Mouse (Mus musculus): Measurements from ENCODE around the gene Rabep1. TPM values are rescaled to one million over a fixed set of nuclear protein-coding genes. Genes with fewer than 3 reads are reported as not detected.

Rabep1 gene
- total RNA-seq, 2 experiments from 2014 or later, result 124 to 125 TPM

DNA sequence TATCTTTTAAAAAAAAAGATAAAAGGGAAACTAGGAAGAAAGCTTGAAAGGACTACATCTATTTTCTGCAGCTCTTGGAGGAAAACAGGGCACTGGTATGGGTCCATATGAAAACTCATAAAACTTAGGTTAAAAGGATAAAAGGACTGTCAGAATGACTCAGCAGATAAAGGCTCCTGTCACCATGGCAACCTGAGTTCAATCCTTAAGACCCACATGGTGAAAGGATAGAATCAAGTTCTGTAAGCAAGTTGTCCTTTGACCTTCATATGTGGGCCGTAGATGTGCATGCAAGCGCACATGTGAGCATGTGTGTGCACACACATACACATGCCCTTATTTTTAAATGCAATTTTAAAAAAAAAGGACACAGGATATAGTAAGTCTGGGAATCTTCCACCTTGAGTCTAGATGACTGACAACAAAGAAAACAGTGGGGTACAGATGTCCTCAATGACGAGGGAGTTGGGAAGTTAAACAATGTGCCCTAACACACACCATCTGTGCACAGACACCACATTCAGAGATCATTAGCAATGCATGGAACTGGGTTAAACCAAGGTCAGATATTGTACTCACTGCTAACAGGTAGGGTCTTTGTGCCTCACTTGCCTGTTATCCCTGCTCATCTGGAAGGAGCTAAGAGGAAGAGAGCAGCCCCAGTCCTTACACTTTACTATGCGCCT is 119.8 kb downstream of the Rabep1 start:
- DNase-seq (ENCODE audit: low spot score in 2 of 2), result no peak
- intact Hi-C loops (cut with DNase I), result no loop called here

DNA sequence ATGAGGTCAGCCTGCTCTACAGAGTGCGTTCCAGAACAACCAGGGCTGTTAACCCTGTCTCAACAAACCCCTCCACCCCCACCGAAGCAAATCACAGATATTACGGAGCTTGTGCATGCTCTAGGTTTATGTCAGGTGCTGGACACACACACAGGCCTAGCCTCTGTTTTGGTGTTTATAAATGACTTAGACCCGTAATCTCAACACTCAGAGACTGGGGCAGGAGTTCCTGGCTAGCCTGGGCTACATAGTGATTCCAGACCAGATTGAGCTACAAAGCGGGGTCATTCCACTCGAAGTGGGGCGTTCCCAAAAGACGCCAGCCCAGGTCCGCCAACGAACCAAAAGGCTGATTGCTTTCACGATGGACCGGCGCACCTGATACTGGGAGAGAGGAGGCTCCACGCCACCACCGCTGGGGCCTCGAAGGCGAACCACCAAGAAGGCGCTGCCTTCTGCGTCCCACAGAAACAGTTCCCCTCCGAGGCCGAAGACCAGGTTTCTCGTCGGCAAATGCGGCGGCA is 124.8 kb downstream of the Rabep1 start:
- DNase-seq (ENCODE audit: low spot score in 2 of 2), result no peak
- intact Hi-C loops (cut with DNase I), result no loop called here

DNA sequence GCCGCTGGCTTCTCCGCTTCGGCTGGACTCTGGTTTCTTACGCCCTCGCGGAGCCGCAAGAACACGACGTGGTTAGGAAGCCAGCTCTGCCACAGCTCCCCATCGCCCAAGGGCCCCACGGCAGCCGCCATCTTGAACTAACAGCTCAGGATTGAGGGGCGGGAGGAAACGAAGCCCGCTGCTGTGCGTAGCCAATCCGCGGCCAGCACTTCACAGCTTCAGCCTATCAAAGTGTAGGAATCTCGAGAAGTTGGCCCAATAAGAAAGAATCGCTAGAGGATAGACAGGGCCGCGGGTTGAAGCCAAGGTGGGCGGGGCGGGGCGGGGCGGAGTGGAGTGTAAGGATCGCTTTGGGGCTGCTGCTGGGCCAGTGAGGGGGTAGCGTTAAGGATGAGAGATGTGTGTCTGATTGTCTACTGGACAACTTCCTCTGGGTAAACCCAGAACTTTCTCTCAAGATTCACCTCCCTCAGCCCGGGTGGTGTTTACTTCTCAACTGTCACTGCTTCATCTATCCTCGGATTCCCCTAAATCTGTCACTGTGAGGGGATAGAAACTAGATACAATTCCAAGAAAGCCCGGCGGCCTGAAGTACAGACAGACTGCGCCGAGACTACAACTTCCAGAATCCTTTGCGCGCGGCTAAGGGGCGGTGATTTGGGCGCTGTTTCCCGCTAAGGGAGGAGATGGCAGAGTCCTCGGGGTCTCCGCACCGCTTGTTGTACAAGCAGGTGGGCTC is 125.4 kb downstream of the Rabep1 start, which contains the start of the genes Nup88 and Rpain:
Nup88 (minus strand) TSS at position 153 of the 739 bp plus-strand sequence.
Rpain (plus strand) TSS at position 393 of the 739 bp plus-strand sequence.
- intact Hi-C loops (cut with DNase I), result no loop called here
- peak; percentile 92 to 95 for DNase-seq (ENCODE audit: low spot score in 2 of 2)

DNA sequence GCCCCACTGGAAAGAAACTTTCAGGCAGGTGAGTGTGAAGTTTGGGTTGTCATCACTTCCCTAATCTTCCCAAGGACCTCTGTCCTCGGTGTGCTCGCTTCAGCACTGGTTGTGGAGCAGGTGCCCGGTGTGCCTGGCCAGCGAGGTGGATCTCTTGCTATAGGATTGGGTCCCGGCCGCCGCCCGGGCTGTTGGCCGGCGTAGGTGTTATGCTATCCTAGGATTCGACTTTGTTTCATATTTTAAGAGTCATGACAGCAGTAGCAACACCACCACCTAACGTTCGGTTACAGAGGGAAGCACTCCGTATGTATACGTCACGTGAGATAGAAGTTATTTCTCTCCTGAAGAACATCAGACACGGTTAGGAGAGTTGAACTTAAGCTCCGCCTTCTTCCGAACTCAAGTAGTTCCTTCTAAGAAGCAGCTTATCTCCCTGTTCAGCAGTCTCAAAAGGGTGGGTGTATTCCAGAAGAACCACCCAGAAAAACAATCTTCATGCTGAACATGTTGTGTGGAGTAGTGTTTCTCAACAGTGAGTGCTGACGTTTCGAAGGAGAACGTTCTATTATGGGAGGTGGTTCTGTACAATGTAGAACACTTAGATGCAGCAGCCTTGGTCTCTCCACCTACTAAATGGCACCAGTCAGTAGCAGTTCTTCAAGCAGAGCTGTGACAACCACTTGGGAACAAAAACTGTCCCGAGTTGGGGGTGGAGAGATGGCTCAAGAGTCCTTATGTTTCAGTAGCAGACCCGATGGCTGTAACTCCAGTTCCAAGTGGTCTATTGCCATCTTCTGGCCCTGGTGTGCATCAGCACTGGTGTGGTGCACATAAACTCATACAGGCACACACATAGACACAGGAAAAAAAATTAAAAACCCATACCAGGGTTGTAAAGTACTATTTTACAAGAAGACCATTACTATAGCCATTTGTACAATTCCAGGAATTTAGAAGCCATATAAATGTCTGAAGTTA is 126.3 kb downstream of the Rabep1 start:
- no peak for DNase-seq (ENCODE audit: low spot score in 2 of 2)
- intact Hi-C loops (cut with DNase I), result no loop called here

DNA sequence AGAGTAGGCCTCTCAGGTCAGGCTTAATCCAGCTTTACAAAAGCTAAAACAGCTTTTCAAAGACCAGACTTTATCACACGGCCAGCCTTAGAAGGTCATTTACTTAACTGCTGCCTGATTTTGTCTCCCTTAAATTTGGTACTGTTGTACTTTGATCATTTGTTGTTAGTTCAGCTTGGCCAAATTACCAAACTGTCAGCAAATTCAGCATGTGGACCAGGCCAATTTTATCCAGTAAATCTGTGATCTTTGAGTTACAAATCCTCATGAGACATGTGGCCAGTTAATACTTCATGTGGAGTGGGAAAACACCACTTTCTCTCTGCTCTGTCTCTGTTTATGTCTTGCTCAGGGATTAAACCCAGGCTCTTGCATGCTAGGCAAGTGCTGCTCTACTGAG is 128.0 kb downstream of the Rabep1 start:
- no peak for DNase-seq (ENCODE audit: low spot score in 2 of 2)
- intact Hi-C loops (cut with DNase I), result no loop called here

DNA sequence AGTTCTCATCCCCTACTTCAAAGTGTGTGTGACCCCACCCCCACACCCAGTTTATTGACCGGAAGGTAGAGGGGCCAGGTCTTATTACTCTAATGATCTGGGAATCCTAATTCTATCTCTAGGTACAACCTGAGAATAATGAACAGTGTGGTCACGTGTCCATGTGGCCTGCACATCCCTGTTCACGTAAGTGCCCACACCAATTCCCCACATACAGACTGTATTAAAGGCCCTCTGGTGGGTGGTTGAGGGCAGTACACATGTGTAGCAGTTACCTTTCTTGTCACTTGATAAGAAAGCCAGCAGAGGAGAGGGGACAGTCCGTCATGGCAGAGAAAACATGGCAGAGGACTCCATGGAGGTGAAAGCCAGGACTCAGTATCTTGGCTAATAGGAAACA is 129.4 kb downstream of the Rabep1 start:
- intact Hi-C loops (cut with DNase I), result no loop called here
- no peak for DNase-seq (ENCODE audit: low spot score in 2 of 2)

DNA sequence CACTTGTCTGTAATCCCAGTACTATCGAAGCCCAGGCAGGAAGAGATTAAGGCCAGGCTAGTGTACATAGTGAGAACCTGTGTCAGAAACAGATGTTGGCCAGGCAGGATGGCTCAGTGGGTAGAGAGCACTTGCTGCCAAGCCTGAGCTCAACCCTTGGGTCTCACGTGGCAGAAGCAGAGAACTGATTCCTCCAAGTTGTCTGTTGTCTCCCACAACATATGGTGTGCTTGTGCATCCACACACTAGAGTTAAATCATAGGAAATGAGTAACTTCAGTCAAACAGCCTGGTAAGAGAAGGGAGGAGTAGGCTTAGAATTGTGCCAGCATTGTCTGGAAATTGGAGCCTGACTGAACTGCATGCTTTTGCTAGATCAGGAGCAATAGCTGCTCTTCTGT is 130.6 kb downstream of the Rabep1 start:
- intact Hi-C loops (cut with DNase I), result no loop called here

DNA sequence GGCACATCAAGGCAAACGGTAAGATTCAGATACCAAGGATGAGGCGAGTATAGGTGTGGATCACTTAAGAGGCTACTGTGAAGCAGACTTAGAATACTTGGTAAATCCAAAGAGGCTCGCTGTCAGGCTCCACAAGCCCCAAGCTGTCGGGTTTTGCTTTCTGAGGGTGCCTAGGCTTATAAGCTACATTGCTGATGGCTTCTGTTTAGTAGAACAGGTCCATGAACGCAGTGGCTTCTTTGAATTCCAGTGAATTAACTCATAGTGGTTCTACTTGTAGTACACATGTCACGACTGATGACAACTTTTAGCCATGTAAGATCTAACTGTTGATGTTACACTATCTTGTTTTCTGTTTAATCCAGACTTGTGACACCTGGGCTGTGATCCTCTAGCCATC is 132.7 kb downstream of the Rabep1 start:
- DNase-seq (ENCODE audit: low spot score in 2 of 2), result no peak

More for the DNA sequence above, 130.6 kb downstream of the Rabep1 start:
- peak; percentile 25 to 28 for DNase-seq (ENCODE audit: low spot score in 2 of 2)

DNA sequence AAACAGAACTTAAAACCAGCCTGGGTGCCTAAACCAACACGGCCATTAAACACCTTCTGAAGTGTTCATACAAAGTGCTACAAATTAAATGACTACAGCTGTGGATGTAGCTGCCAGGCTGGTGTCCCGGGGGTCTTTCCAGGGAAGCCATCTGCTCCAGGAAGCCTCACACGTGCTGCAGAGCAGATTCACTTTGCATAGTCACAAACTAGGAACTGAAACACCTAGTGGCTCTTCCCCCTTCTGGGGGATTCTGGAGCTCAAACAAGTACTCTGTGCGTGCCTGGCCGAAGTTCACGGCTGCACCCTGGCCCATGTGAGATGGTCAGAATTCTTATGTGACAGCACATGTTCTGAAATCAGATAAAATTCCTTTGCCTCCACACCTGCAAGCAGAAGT is 135.7 kb downstream of the Rabep1 start:
- no peak for DNase-seq (ENCODE audit: low spot score in 2 of 2)
- intact Hi-C loops (cut with DNase I), result no loop called here

More for the DNA sequence above, 132.7 kb downstream of the Rabep1 start:
- intact Hi-C loops (cut with DNase I), result no loop called here

DNA sequence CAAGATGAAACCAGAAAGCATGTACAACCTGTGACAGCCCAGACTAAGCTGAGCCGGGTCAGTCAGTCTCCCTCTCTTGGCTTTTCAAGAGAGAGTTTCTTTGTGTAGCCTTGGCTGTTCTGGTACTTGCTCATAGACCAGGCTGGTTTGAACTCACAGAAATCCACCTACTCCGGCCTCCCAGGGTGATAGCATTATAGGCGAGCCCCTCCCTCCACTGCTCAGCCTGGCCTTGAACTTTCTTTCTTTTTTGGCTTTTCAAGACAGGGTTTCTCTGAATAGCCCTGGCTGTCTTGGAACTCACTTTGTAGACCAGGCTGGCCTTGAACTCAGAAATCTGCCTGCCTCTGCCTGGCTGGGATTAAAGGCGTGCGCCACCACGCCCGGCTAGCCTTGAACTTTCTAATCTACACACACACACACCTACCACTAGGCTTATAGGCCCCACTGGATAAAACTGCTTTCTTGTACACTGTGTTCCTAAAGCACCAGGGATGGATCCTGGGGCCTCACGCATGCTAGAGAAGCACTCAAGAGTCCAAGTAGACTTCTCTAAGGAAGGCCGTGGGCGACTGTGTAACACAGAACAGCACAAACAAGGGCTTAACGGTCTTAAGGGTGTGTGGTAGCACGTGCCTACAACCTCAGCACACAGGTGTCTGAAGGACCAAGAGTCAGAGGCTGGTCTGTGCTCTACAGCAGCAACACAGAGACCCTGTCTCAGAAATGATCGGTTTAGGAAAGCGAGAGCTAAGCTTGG is 136.4 kb downstream of the Rabep1 start:
- DNase-seq (ENCODE audit: low spot score in 2 of 2), result no peak
- intact Hi-C loops (cut with DNase I), result no loop called here

DNA sequence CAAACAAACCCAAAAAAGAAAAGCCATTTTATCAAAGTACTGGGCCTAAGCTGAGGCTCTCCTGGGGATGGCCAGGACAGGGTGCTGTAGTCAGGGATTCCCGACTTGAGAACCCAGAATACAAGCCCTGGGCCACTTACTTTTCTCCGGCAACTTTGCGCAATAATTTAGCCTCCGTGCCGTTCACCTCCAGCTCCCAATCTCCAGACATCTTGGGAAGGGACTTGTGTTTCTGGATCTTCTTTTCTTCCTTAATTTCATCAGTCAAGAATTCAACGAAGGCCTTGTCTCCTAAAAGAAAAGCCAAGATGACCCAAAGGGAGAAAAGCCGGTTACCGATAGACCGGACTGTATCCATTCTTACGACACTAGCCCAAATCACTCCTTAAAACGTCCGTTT is 137.5 kb downstream of the Rabep1 start:
- intact Hi-C loops (cut with DNase I), result no loop called here
- DNase-seq (ENCODE audit: low spot score in 2 of 2), result no peak

DNA sequence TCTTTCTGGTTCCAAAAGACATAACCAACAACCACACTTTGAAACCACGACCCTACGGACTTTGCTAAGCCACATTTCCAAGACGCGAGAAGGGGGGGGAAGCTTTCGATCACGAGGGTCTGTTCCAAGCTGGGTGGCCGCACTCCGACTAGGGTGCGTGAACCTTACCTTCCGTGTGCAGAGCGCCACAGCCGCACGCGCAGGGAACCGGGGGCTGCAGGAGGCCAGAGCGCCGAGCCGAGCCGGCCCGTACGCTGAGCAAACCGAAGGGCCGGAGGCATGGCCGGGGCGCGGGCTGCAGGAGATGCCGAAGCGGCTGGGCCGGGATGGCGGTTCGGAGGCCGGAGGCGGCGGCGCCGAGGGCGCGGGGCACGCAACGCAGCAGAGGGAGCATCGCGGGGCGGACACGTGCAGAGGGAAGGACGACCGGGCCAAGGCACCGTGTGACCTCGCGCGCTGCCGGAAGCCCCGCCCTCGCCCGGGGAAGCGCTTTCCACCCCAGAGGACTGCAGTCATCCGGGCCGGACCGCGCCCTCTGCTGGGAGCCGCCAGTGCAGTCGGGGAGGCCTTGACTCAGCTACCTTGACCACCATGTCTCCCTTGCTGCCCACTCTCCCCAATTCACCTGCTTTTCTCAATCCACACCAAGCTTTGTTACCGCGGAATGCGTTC is 138.1 kb downstream of the Rabep1 start, which contains the start of gene C1qbp:
C1qbp (minus strand) TSS at position 470 of the 672 bp plus-strand sequence.
- peak; percentile 91 to 96 for DNase-seq (ENCODE audit: low spot score in 2 of 2)
- intact Hi-C loops (cut with DNase I), result no loop called here

Other genes with a start within 250 kb of the Rabep1 start
- gene 4930544D05Rik, start 228.9 kb upstream of the Rabep1 start, total RNA-seq (2021), result not detected
- not detected for gene Chrne, start 225.6 kb upstream of the Rabep1 start, total RNA-seq (2021)
- not detected for gene Gp1ba, start 205.7 kb upstream of the Rabep1 start, total RNA-seq (2021)
- gene Rnf167, start 197.5 kb upstream of the Rabep1 start, total RNA-seq (2021), result 10 to 100 TPM; 78.6 to 87.8 TPM
- 100 to 1,000 TPM; 113 to 125 TPM for gene Slc25a11, start 197.3 kb upstream of the Rabep1 start, total RNA-seq (2021)
- 100 to 1,000 TPM; 217 to 244 TPM for gene Pfn1, start 190.1 kb upstream of the Rabep1 start, total RNA-seq (2021)
- gene Eno3, start 187.6 kb upstream of the Rabep1 start, total RNA-seq (2021), result 1 to 10 TPM; 9.5 to 9.6 TPM
- 10 to 100 TPM; 52.5 to 57.8 TPM for gene Spag7, start 175.4 kb upstream of the Rabep1 start, total RNA-seq (2021)
- 100 to 1,000 TPM; 232 to 256 TPM for gene Camta2, start 156.7 kb upstream of the Rabep1 start, total RNA-seq (2021)
- 1 to 10 TPM; 1.8 to 1.9 TPM for gene Inca1, start 144.6 kb upstream of the Rabep1 start, total RNA-seq (2021)
- gene Kif1c, start 144.2 kb upstream of the Rabep1 start, total RNA-seq (2021), result 10 to 100 TPM; 58.9 to 59.3 TPM
- 10 to 100 TPM; 17.3 to 21.7 TPM for gene Zfp3, start 80.6 kb upstream of the Rabep1 start, total RNA-seq (2021)
- gene Scimp, start 32.2 kb upstream of the Rabep1 start, total RNA-seq (2021), result not detected
- 10 to 100 TPM; 50.8 to 53.3 TPM for gene Nup88, start 125.2 kb downstream of the Rabep1 start, total RNA-seq (2021)
- gene Rpain, start 125.4 kb downstream of the Rabep1 start, total RNA-seq (2021), result 10 to 100 TPM; 32.4 to 49.1 TPM
- 10 to 100 TPM; 87.4 to 91.5 TPM for gene C1qbp, start 138.2 kb downstream of the Rabep1 start, total RNA-seq (2021)
- 10 to 100 TPM; 25.6 to 28.9 TPM for gene Dhx33, start 159.7 kb downstream of the Rabep1 start, total RNA-seq (2021)
- 10 to 100 TPM; 14.9 to 16.5 TPM for gene Mis12, start 174.8 kb downstream of the Rabep1 start, total RNA-seq (2021)
- 10 to 100 TPM; 19.8 to 25.5 TPM for gene Derl2, start 175.1 kb downstream of the Rabep1 start, total RNA-seq (2021)
- 100 to 1,000 TPM; 217 to 253 TPM for gene 6330403K07Rik, start 188.7 kb downstream of the Rabep1 start, total RNA-seq (2021)

Data from left cerebral cortex, postnatal 36 days (tissue).